Mouse (Mus musculus): ENCODE measurements around the gene Piwil4. TPM values are rescaled to one million over a fixed set of nuclear protein-coding genes. Genes with fewer than 3 reads are reported as not detected.

The Piwil4 gene
- total and polyA plus RNA-seq, 3 experiments: 24.8 to 31.7 TPM; not detected in 1

DNA sequence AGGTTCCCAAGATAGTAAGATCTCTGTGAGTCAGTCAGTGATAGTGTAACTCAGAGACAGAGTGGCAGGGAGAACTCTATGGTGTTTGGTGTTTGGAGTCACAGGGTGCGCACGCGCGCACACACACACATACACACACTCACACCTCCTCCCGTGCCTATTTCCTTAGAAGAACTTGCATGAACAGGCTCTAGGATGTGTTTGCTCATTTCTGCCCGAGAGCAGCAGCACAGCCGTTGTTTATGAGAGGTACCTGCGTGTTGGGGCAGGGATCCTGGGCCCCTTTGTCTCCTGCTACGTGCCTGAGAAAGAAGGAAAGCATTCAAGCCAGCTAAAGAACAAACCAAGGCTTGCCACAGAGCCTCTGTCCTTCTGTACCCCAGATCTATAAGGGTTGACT lies 78.4 kb downstream of the Piwil4 start:
- no peaks in the 10 kb centered on the region for H3K4me1 ChIP-seq (ENCODE audit: control insufficient read depth in 1 of 2, insufficient read depth in 2 of 2, low read length in 2 of 2)
- DNase-seq (ENCODE audit: low read depth, low spot score): no peak
- TF ChIP-seq E2F4 (IDR thresholded peaks at IDR 0.05; ENCODE audit: borderline replicate concordance, low read depth, low read length) (no peak), ELF1 (IDR thresholded peaks at IDR 0.05; ENCODE audit: low read depth, low read length) (no peak), MAZ (IDR thresholded peaks at IDR 0.05; ENCODE audit: low read depth, low read length) (no peak), GATA1 (IDR thresholded peaks at IDR 0.05; ENCODE audit: low read depth, low read length) (no peak), SIN3A (IDR thresholded peaks at IDR 0.05; ENCODE audit: low read length) (no peak), POLR2AphosphoS5 (IDR thresholded peaks at IDR 0.05; ENCODE audit: borderline replicate concordance, low read depth, low read length) (no peak), TAL1 (IDR thresholded peaks at IDR 0.05; ENCODE audit: low read length) (no peak), CHD1 (IDR thresholded peaks at IDR 0.05; ENCODE audit: low read depth, low read length) (no peak), MYC (IDR thresholded peaks at IDR 0.05; ENCODE audit: low read depth, low read length) (no peak), CHD2 (IDR thresholded peaks at IDR 0.05; ENCODE audit: low read length) (no peak), ETS1 (IDR thresholded peaks at IDR 0.05; ENCODE audit: low read depth, low read length) (no peak), MEF2A (IDR thresholded peaks at IDR 0.05; ENCODE audit: extremely low read depth, insufficient replicate concordance, low read depth, low read length, poor library complexity, severe bottlenecking) (no peak), BHLHE40 (IDR thresholded peaks at IDR 0.05; ENCODE audit: borderline replicate concordance, low read depth, low read length) (no peak), TBP (IDR thresholded peaks at IDR 0.05; ENCODE audit: low read depth, low read length) (no peak)
- no peaks in the 10 kb centered on the region for H3K9me3 ChIP-seq (replicated peaks; ENCODE audit: insufficient read depth, low read length)
- no peaks in the 10 kb centered on the region for H3K79me2 ChIP-seq (ENCODE audit: control insufficient read depth, insufficient read depth, low read length, poor library complexity)
- H3K36me3 ChIP-seq (ENCODE audit: control insufficient read depth in 1 of 2, insufficient read depth in 2 of 2, low read length in 2 of 2): no peaks in the 10 kb centered on the region
- peaks cover 26 to 29% of the 10 kb centered on the region in 2 experiments for H3K27me3 ChIP-seq (ENCODE audit: control insufficient read depth in 1 of 2, insufficient read depth in 2 of 2, low read length in 2 of 2)
- H3K9ac ChIP-seq (ENCODE audit: control insufficient read depth, low read depth, low read length, poor library complexity, severe bottlenecking): no peak overlapping the region
- no peak overlapping the region for H3K27ac ChIP-seq (ENCODE audit: control insufficient read depth, low read depth, low read length)
- H3K4me3 ChIP-seq (ENCODE audit: control insufficient read depth in 1 of 2, insufficient read depth in 1 of 2, low read depth in 2 of 2, low read length in 2 of 2): no peak overlapping the region

DNA sequence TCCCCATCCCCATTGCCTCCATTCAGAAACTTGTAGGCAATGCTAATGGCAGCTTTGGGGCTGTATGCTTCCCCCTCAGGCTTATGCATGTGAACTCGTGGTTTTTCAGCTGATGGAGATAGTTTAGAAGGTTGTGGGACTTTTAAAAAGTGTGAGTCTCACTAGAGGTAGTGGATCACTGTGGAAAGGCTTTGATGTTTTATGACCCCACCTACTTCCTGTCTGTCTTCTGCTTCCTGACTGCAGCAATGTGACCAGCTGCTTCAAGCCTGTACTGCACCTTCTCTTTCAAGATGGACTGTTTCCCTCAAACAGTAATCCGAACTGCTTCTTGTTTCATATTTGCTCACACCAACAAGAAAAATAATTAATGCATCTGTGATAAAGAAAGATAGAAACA lies 82.6 kb downstream of the Piwil4 start:
- no peak for TF ChIP-seq MYC (IDR thresholded peaks at IDR 0.05; ENCODE audit: low read depth, low read length)
- no peak for TF ChIP-seq RCOR1 (IDR thresholded peaks at IDR 0.05; ENCODE audit: low read depth, low read length)
- no peak for TF ChIP-seq ELF1 (IDR thresholded peaks at IDR 0.05; ENCODE audit: low read depth, low read length)
- TF ChIP-seq CTCF (IDR thresholded peaks at IDR 0.05 in 2 of 3, conservative IDR thresholded peaks at IDR 0.05 in 1 of 3; ENCODE audit: control insufficient read depth in 1 of 3, insufficient read depth in 1 of 3, low read depth in 2 of 3, low read length in 3 of 3, poor library complexity in 1 of 3, severe bottlenecking in 1 of 3): no peak
- TF ChIP-seq UBTF (IDR thresholded peaks at IDR 0.05; ENCODE audit: borderline replicate concordance, insufficient read depth, low read depth, low read length): no peak
- no peak for TF ChIP-seq MAZ (IDR thresholded peaks at IDR 0.05; ENCODE audit: low read depth, low read length)
- TF ChIP-seq USF2 (IDR thresholded peaks at IDR 0.05; ENCODE audit: borderline replicate concordance in 1 of 2, insufficient read depth in 1 of 2, low read depth in 1 of 2, low read length in 2 of 2): no peak
- TF ChIP-seq NELFE (IDR thresholded peaks at IDR 0.05; ENCODE audit: low read depth, low read length): no peak
- no peak for TF ChIP-seq TAL1 (IDR thresholded peaks at IDR 0.05; ENCODE audit: low read length)
- no peak for TF ChIP-seq USF1 (IDR thresholded peaks at IDR 0.05; ENCODE audit: low read depth, low read length)
- TF ChIP-seq NRF1 (IDR thresholded peaks at IDR 0.05; ENCODE audit: insufficient read depth, low read depth, low read length, poor library complexity, severe bottlenecking): no peak
- TF ChIP-seq POLR2A (IDR thresholded peaks at IDR 0.05; ENCODE audit: control insufficient read depth in 1 of 2, insufficient read depth in 1 of 2, low read depth in 1 of 2, low read length in 2 of 2, poor library complexity in 1 of 2): no peak
- no peak for TF ChIP-seq POLR2AphosphoS5 (IDR thresholded peaks at IDR 0.05; ENCODE audit: borderline replicate concordance, low read depth, low read length)
- TF ChIP-seq GABPA (IDR thresholded peaks at IDR 0.05; ENCODE audit: low read depth, low read length): no peak
- Histone ChIP-seq H3K27me3 (ENCODE audit: control insufficient read depth in 1 of 2, insufficient read depth in 2 of 2, low read length in 2 of 2) (peaks cover 10 to 11% of the 10 kb centered on the region in 2 experiments), H3K4me1 (ENCODE audit: control insufficient read depth in 1 of 2, insufficient read depth in 2 of 2, low read length in 2 of 2) (no peaks in the 10 kb centered on the region), H3K9me3 (replicated peaks; ENCODE audit: insufficient read depth, low read length) (no peaks in the 10 kb centered on the region), H3K79me2 (ENCODE audit: control insufficient read depth, insufficient read depth, low read length, poor library complexity) (no peaks in the 10 kb centered on the region), H3K9ac (ENCODE audit: control insufficient read depth, low read depth, low read length, poor library complexity, severe bottlenecking) (no peak overlapping the region), H3K4me3 (ENCODE audit: control insufficient read depth in 1 of 2, insufficient read depth in 1 of 2, low read depth in 2 of 2, low read length in 2 of 2) (no peak overlapping the region), H3K36me3 (ENCODE audit: control insufficient read depth in 1 of 2, insufficient read depth in 2 of 2, low read length in 2 of 2) (no peaks in the 10 kb centered on the region), H3K27ac (ENCODE audit: control insufficient read depth, low read depth, low read length) (no peak overlapping the region)
- DNase-seq (ENCODE audit: low read depth, low spot score): peak; percentile 31

Data from MEL (cell line).